Mouse (Mus musculus): ENCODE results near the gene Gm48552.

The Gm48552 gene

DNA sequence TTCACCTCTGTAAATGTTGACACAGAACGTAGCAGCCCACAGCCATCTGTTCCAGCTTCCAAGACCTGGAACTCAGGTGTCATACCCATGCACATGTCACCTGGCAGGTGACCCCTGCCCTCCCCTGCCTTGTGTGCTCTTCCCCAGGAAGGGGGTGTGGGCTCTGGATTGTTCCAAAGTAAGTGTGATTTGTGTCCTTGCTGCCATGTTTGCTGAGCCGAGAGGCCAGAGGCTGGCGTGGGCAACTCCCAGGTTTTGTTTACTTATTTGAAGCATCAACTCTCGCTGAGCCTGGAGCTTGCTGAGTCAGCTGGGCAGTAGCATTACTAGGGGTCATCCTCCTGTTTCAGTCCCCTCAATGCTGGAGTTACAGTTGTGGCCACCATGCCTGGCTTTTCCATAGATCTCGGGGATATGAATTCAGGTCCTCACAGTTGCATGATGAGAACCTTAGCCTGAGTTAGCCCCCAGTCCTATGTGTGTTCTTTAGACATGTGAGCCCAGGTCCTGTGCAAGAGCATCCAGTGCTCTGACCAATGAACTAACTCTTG lies at the start of gene Gm48552:
Gene Gm48552 (plus strand): TSS at position 501 of the 551 bp plus-strand sequence.
- no peak for DNase-seq (ENCODE audit: low spot score in 2 of 2)

DNA sequence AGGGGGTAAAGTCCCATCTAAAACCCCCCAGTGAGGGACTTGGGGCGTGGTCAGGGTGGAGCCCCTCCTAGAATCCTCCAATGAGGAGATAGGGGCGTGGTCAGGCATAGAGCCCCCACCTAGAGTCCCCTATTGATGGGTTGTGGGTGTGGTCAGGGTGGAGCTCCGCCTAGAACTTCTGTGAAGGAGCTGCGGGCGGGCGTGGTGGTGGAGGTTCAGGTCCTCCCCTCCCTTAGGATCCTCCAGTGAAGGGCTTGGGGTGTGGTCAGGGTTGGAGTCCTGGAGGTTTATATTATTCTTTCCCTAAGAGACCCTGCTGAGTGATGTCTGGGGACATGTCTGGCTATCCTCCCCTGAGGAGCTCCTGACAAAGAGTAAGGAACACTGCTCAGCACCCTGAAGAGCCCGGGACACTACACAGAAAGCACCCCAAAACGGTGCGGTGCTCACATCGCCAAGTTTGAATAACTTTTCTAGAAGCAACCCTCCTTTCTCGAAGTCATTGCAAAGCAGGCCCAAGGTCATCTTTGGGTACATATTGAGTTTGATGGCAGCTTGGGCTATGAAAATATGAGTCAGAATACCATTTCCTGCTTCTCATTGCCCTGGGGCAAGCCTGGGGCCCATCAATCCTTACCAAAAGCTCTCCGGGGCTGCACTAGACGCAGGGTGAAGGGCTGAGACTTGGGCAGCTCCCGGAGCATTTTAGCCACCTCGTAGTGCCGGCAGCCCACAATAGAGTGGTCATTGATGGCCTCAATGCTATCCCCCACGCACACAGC lies 48.1 kb upstream of the Gm48552 start:
- no peak for DNase-seq (ENCODE audit: low spot score in 2 of 2)

DNA sequence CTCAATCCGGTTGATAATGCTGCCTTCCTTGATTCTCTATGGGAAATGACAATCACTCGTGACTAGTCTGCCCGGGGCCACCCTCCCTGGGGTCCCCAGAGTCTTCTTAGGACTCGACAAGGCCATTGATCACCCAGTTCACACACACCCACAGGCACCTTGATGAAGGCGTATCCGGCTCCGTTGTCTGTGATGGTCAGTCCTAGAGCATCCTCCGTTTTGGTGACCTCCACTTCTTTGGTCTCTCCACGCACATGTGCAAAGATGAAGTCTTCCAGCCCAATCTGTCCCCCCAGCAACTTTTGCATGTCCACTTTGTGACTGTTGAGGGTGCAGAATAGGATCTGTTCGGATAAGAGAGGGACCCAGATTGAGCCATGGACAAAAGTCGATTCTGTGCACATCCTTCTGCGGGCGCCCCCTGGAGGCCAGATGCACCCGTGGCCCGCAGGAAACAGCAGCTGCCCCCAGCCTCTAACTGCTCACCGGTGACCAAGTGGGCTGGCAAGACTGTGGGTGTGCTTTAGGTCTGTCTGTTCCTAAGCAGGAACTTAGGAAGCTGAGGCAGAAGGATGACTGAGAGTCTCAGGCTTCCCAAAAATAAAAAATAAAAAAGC lies 47.4 kb upstream of the Gm48552 start:
- DNase-seq (ENCODE audit: low spot score in 2 of 2), result peak in 1 of 2 experiments; percentile 72

DNA sequence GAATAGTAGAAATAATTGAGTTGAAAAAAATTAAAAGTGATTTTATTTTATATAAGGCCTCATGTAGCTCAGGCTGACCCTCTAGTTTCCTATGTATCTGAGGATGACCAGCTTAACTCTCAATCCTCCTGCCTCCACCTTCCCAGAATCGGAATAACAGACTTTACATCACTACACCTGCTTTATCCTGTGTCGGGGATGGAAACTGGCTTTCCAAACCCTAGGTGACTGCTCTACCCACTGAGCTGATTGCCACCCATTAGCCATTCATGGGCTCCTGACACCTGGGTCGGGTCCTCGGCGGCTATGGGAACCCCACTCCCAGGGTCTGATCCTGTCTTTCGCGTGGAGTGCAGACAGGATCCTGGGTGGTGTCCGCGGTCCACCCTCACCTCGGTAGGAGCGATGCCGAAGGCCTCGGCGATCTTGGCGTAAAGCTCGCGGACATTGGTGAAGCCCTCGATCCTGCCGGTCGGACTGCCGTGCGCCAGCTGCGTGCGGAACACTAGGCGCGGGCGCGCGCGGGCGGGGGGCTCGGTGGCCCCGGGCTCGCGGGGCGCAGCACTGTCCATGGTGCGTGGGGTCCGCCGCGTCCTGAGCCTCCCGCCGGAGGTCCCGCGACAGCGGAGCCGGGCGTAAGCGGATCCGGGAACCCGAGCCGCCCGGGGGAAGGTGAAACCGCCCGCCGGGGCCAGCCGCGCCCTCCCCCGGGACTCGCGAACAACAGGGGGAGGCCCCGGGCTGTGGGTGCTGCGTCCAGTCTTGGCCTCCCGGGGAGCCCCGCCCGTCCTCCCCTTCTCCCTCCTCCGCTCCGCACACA lies 45.9 kb upstream of the Gm48552 start, which contains the start of gene Gipc3:
Gene Gipc3 (minus strand): TSS at position 581 of the 820 bp plus-strand sequence.
- no peak for DNase-seq (ENCODE audit: low spot score in 2 of 2)

DNA sequence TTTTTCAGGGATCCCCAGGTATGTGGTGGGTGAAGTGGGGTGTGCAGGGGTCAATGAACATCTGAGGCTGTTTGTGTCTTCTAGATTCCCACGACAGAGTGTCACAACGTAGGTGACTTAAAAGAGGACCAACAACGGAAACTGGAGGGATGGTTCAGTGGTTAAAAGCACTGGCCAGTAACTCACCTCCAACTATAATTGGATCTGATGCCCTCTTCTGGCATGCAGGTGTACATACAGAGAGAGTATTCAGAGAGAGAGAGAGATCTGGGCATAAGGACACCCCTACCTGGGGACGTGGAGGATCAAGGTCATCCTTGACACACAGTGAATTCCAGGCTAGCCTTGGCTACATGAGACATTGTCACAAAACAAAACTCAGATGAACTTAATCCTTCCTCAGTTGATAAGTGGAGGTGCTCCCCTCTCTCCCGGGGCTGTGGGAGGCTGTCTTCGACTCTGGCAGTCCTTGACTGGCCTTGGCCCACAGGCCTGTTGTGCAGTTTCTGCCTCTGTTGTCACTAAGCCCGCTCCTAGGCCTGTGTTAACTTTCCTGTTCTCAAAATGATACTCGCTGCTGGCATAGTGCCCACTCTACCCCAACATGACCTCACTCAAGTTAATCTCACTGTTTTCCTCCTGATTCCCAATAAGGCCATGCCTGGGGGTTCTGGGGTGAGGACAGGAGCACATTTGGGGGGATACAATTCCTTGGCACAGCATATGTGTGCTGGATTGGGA lies 44.2 kb upstream of the Gm48552 start:
- DNase-seq (ENCODE audit: low spot score in 2 of 2), result no peak

DNA sequence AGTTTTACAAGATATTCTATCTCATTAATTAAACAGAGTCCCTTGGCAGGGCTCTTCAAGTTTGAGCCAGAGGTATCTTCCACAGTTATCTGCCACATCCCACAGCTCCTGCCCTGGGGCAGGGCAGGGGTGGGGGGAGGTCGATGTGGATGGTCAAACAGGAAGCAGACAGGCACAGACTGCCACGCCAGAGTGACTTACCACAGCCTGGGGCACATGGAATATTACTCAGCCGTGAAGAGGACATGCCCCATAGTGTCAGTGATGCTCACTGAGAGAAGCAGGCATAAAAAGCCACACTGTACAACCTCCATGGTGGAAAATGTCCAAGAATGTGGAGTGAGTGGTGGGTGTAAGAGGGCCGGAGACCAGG lies 43.7 kb upstream of the Gm48552 start:
- DNase-seq (ENCODE audit: low spot score in 2 of 2), result no peak

DNA sequence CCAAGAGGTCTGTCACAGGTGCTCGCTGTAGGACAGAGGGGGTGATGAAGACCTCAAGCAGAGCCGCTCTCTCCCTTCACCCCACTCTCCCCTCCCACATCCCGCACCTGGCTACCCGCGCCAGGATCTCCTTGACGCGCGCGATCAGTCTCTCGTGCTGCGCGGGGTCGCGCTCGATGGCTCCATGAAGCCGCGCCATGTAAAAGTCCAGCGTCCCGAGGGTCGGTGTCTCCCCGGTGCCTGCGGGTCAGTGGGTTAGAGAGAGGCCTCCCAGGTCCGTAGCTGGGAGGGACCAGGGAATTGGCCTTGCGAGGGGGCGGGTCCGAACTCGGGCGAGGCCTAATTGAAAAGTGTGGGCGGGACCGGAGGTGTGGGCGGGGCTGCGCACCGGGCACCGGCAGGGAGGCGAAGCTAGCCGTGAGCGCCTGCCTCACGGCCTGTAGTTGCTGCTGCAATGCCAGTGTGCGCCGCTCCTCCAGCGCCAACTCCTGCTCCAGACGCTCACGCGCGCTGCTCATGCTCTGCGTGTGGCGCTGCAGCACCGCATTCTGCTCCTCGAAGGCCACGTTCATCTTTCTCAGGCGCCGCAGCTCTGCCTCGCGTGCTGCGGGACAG lies 42.2 kb upstream of the Gm48552 start:
- DNase-seq (ENCODE audit: low spot score in 2 of 2), result no peak

DNA sequence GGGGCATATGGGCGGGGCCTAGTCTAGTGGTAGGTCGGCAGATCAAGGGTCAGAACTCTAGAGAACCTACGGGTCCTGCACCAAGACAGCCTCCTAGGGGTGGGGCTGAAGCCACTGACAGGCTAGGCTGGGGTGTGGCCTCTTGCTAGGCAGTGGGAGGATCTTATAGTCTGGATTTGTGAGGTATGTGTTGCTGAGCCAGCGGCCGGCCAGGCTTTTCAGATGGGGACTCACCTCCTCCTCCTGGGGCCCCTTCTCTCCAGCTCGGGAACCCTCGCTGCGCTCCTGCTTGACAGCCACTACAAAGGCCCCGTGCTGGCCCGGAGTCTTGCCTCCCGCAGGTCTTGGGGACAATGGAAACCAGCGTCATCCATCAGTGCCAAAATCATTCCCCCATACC lies 39.7 kb upstream of the Gm48552 start:
- DNase-seq (ENCODE audit: low spot score in 2 of 2), result no peak

DNA sequence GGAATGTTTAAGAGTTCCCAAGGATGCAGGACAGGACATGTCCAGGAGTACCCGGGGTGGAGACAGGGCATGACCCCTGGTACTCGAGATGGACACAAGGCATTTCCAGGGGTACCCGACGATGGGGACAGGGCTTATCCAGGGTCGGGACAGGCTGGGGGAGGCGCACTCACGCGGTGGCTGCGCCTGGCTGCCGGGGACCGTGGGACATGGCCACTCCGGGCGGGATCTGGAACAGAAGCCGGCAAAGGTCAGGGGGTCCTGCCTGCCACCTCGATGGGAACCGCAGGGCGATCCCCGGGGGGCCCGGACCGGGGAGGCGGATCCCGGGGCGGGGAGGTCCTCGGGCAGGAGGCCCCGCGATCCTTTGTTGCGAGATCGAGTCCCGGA lies 38.8 kb upstream of the Gm48552 start:
- no peak for DNase-seq (ENCODE audit: low spot score in 2 of 2)

DNA sequence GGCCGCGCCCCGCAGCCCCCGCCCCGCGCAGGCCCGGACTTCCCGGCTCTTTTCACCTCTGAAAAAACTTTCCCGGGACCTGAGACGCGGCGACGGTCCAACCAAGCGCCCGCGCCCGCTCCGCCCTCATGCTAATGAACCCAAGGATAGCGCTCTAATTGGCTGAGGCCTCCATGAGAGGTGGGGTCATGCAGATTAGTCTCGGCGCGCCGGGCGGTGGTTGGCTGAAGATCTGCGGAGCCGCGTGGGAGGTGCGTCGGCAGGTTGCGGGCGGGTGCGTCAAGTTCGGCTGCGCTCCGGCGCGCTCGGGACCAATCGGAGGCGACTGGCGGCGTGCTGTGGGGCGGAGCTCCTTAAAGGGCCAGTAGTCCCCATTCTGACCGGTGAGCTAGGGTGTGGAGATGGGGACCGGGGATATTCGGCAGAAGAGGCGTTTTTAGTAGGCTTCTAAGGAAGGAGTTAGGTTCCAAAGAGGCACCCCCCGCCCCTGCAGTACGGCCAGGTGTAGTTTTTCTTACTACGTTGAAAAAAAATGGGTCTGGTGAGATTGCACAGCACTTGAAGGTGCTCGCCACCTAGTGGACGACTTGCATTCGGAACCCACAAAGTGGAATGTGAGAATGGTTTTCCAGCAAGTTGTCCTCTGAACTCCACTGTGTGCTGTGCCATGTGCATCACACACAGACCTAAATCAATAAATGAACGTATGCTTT lies 38.3 kb upstream of the Gm48552 start, which contains the start of gene Hmg20b:
Gene Hmg20b (minus strand): TSS at position 130 of the 713 bp plus-strand sequence.
- peak; percentile 99 to 100 for DNase-seq (ENCODE audit: low spot score in 2 of 2)

DNA sequence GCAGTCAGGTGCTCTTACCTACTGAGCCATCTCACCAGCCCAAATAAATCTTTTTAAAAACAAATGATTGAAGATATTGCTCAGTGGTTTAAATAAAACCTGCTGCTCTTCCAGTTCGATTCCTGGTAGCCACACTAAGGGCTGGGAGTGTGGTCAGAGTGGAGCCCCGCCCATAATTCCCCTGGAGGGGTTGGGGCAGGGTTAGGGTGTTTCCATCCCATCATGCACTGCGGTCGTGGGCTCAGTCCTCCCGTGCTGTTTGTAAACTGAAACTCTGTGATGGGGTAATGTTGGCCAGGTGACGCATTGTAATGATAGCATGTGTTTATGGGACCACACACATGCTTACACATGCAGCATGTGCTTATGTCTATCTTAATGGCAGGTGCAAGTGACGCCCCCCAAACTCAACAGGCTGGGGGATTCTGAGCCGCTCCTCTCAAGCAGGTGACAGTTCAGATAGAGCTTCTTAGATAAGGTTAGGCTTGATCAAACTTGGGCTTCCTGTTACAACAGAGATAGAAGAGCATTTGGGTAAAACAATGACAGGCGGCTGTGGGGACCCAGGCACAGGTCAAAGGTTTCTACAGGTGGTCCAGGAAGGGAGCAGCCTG lies 37.0 kb upstream of the Gm48552 start:
- no peak for DNase-seq (ENCODE audit: low spot score in 2 of 2)

DNA sequence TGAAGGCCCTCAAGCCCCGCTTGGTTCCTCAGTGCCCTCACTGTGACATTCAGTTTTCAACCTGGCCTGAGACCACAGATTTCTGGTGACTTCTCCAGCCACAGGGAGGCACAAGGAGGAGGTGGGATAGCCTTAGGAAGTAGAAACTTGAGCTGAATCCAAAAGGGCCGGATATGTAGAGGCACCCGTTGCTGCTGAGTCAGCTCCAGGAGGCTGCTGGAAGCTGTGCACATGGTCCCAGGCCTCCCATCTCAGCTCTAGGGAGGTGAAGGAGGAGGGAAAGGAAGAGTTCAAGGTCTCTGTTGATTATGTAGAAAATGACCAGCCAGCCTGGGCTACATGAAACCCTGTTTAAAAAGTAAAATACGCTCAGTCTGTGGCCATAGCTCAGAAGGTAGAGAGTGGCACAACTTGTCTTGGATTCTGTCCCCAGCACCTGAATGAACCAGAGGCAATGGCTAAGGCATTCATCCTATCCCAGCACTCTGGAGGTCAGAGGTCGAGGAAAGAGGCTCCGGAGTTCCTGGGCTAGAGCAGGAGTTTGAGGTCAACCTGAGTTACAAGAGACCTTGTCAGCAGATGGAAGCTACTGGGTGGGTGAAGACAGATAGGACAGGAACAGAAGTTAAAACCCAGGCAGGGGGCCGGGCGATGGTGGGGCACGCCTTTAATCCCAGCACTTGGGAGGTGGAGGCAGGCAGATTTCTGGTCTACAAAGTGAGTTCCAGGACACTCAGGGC lies 33.9 kb upstream of the Gm48552 start:
- DNase-seq (ENCODE audit: low spot score in 2 of 2), result no peak

DNA sequence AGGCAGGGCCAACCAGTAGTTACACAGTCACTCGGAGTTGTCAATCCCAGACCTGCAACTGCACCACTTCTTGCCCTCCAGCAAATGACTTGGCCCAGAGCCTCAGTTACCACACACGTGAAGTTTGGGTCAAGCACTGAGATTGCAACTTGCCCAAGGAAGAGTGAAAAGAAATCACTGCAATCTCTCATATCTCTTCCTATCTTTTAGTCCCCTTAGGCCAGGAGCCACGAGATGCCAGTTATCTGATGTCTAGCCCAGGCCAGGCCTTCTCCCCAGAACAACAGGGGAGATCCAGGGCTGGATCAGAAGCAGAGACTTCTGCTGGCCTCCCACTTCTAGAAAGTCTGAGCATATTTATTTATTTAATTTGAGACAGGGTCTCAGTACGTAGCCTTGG lies 33.3 kb upstream of the Gm48552 start:
- DNase-seq (ENCODE audit: low spot score in 2 of 2), result no peak

DNA sequence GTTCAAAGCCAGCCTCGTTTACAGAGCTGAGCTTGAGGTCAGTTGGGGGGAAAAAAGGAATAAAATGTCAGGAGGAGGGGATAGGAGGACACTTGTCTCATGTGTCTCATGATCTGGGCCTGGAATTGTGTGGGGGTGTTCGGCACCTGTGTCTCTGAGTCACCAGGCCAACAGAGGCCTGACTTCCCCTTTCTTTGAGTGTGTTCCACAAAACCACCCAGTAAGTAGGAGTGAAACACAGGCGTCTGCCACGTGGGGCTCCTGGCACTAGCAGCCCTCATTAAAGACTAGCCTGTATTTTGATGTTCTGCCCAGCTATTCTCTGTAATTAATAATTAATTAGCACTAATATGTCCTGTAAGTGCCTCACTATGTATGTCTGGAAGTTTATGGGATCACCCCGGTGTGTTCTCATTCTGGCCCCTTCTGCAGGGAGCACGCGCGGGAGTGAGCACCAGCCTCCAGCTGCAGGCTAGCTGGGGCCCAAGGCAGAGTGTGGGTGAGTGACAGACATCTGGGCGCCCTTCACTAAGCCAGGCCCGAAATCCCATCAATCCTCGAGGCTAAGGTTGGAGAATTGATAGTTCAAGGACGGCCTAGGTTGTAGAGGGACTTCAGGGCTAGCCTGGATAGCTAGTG lies 32.3 kb upstream of the Gm48552 start:
- no peak for DNase-seq (ENCODE audit: low spot score in 2 of 2)

DNA sequence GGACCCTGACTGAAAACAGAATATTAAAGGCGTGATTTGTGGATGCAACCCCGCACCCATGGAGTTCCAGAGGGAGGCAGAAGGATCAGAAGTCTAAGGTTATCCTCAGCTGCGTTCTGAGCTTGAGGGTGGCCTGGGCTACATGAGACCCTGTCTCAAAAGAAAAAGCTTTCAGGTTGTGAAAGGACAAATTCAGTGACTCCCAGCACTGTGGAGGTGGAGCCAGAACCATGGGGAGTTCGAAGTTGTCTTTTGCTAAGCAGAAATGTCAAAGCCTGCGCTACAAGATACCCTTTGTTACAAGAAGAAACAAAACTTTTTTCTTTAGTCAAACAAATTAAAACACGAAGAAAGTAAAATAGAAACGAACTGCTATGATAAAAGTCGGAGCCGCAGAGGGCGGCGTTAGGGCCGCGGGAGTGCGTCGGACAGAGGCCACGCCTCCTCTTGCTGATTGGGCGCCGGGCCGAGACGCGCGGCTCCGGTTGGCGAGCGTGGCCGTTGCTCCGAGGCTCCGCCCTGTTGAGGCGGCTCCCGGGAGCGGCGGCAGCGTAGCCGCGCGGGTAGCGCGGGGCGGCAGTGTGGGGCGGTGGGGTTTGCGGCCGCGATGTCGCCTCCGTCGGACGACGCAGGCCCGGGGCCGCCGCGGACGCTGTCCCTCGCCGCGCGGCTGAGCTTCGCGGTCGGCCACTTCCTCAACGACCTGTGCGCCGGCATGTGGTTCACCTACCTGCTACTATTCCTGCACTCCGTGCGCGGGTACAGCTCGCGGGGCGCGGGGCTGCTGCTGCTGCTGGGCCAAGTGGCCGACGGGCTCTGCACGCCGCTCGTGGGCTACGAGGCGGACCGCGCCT lies 31.6 kb upstream of the Gm48552 start, which contains the start of gene Mfsd12:
Gene Mfsd12 (plus strand): TSS at position 501 of the 854 bp plus-strand sequence.
- DNase-seq (ENCODE audit: low spot score in 2 of 2), result peak; percentile 86 to 90

DNA sequence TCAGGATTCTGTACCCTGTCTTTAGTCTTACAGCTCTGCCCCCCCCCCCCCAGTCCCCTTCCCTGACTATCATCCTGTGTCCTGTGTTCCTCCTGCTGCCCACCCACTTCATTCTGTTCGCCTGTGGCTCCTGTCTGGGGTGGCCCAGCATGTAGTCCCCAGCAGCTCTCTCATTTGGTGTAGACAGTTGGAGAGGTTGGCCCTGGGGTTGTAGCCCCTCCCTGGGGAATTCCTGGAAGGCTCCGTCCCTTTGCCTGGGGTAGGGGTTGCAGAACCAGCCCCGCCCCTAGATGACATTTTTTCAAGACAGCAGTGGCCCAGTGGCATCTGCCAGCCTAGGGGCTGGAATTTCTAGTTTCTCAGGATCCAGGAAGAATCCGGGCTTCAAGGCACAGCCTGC lies 30.6 kb upstream of the Gm48552 start:
- no peak for DNase-seq (ENCODE audit: low spot score in 2 of 2)

DNA sequence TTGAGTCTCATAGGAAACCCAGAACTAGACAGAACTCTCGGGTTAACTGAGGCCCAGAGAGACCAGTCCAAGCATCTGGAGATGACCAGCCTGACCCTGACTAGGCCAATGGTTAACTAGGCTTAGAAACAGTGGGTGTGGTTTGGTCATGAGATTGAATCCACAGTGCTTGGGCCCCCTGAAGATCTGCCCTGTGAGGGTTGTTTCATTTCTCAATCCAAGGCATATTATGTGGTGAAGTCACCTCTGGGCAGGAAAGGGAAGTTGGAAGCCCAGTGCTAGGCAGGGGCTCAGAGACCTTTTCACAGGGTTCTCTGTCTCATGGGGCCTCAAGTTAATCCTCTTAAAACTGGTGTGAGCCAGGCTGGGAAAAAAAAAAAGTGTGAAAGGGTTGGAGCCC lies 30.0 kb upstream of the Gm48552 start:
- no peak for DNase-seq (ENCODE audit: low spot score in 2 of 2)

DNA sequence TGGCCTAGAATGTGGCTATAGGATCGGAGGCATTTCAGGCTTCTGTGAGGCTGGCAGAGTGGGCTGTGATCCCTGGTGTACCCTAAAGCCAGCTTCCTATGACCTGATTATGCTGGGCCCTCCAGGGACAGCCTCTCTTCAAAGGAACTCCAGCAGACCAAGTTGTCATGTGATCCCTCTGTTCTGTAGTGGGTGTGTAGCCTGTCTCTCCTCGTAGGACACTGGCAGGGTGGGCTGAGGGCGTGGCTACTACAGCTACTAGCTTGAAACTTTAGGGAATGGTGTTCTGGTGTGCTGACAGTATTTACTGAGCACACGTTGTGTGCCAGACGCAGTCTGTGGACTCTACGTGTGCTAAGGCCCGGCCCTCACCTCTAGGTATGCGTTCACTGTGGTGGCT lies 28.1 kb upstream of the Gm48552 start:
- DNase-seq (ENCODE audit: low spot score in 2 of 2), result no peak

Measured in heart, adult 9 months (tissue).